ENCODE assay signal across 12 mouse cellular contexts in genomic region chr5:97565486-97565885, GRCm38 (mm10).
"Had no signal": no experiment of that assay in that cellular context is flagged by ENCODE, and none has a peak within 500 bp of the region (broad histone marks: within the 10 kb centered on the region; RNA-seq: fewer than 3 reads in every experiment).

No protein-coding gene starts in this region.

- H3K4me2 ChIP-seq: liver, embryonic 11.5 days; liver, embryonic 15.5 days; neural tube, embryonic 12.5 days had no signal

- H3K36me3 ChIP-seq: limb, embryonic 10.5 days; liver, embryonic 15.5 days; neural tube, embryonic 12.5 days had no signal

- ATAC-seq: lung, postnatal 0 days had no signal

- H3K4me3 ChIP-seq: limb, embryonic 10.5 days; liver, embryonic 15.5 days; neural tube, embryonic 12.5 days had no signal

- H3K27ac ChIP-seq: limb, embryonic 10.5 days; liver, embryonic 15.5 days; neural tube, embryonic 12.5 days; stomach, postnatal 0 days had no signal

- H3K9me3 ChIP-seq: limb, embryonic 10.5 days; liver, embryonic 15.5 days; neural tube, embryonic 12.5 days had no signal

- H3K4me1 ChIP-seq: limb, embryonic 10.5 days; liver, embryonic 15.5 days; neural tube, embryonic 12.5 days had no signal

- H3K27me3 ChIP-seq: liver, embryonic 15.5 days; neural tube, embryonic 12.5 days had no signal

- DNase-seq: kidney, postnatal 10 days; kidney, postnatal 4 days; lung, adult 2 months; lung, postnatal 36 days; midbrain, embryonic 14.5 days; thymus, postnatal 4 days had no signal

- H3K9ac ChIP-seq: liver, embryonic 15.5 days; neural tube, embryonic 12.5 days had no signal
